Mouse (Mus musculus) hindbrain, embryonic 16.5 days (tissue): ENCODE results near the gene Akr1cl. TPM values are rescaled to one million over a fixed set of nuclear protein-coding genes. Genes with fewer than 3 reads are reported as not detected.
A peak's percentile ranks its signal among the peaks of the same experiment; 100 is the strongest.

Experiments used
- ATAC-seq: fragments of 200-750 bp; cut with Nextera tagmentation; 2 replicates; pipeline ENCODE4 v1.8.0; 2017; ENCODE audit warnings: moderate TSS enrichment, moderate library complexity
- H3K27ac ChIP-seq: fragments of 300-500 bp; sonication (generic); 2 replicates; pipeline ENCODE4 v1.5.1; 2014; ENCODE audit warnings: low read depth, mild to moderate bottlenecking, control low read depth, low read length, moderate library complexity
- H3K27me3 ChIP-seq: fragments of 300-500 bp; sonication (generic); replicated peaks from 2 replicates; pipeline ENCODE4 v1.6.1; 2014; ENCODE audit warnings: low read length; ENCODE audit not compliant: control insufficient read depth, insufficient read depth
- H3K36me3 ChIP-seq: fragments of 300-500 bp; sonication (generic); 2 replicates; pipeline ENCODE4 v1.6.1; 2014; ENCODE audit warnings: mild to moderate bottlenecking, low read length, moderate library complexity, mixed read lengths; ENCODE audit not compliant: control insufficient read depth, insufficient read depth
- H3K4me1 ChIP-seq: fragments of 300-500 bp; sonication (generic); 2 replicates; pipeline ENCODE4 v1.6.1; 2014; ENCODE audit warnings: low read depth, low read length; ENCODE audit not compliant: control insufficient read depth, insufficient read depth
- H3K4me2 ChIP-seq: fragments of 300-500 bp; sonication (generic); 2 replicates; pipeline ENCODE4 v1.6.1; 2014; ENCODE audit warnings: mild to moderate bottlenecking, low read length, control low read depth, moderate library complexity
- H3K4me3 ChIP-seq: fragments of 300-500 bp; sonication (generic); 2 replicates; pipeline ENCODE4 v1.5.1; 2014; ENCODE audit warnings: mild to moderate bottlenecking, low read length, control low read depth, moderate library complexity
- H3K9ac ChIP-seq: fragments of 300-500 bp; sonication (generic); 2 replicates; pipeline ENCODE4 v1.6.1; 2014; ENCODE audit warnings: low read depth, mild to moderate bottlenecking, control low read depth, low read length, moderate library complexity
- H3K9me3 ChIP-seq: fragments of 300-500 bp; sonication (generic); 2 replicates; pipeline ENCODE4 v1.6.1; 2014; ENCODE audit warnings: mild to moderate bottlenecking, low read length, moderate library complexity; ENCODE audit not compliant: control insufficient read depth
- WGBS: fragments of 180-500 bp; shearing (Covaris S2); extraction: QIAGEN DNeasy Blood & Tissue Kit; methylation state at CpG from one replicate; pipeline ENCODE4 v1.1.7; 2014; 5-methylcytosine and 5-hydroxymethylcytosine counted together
- polyA plus RNA-seq: library from polyadenylated mRNA; unstranded; fragments of >200 nt; fragmentation: Nextera tagmentation; extraction: Ambion mirVana; gene quantifications from 2 replicates; pipeline ENCODE4 v1.2.1, GENCODE M21; 2015

Akr1cl gene
- polyA plus RNA-seq, 1 experiment from 2014 or later: not detected

- no peak overlapping the region for H3K4me2 ChIP-seq
- WGBS: 58% methylated on average over 12 of the region's 12 CpGs
- no peak overlapping the region for H3K4me3 ChIP-seq
- H3K27ac ChIP-seq: no peak overlapping the region
- H3K9me3 ChIP-seq: no peaks in the 10 kb centered on the region
- 0 out of 2 replicates have a peak, but pooled peaks have one; percentile 50 for ATAC-seq
- H3K4me1 ChIP-seq: no peaks in the 10 kb centered on the region
- H3K36me3 ChIP-seq: no peaks in the 10 kb centered on the region
- no peak overlapping the region for H3K9ac ChIP-seq
- H3K27me3 ChIP-seq: no peaks in the 10 kb centered on the region
Observed at GRCm38 (mm10) chr1:65048781-65049180, 16.2 kb upstream of the Akr1cl start.

DNA sequence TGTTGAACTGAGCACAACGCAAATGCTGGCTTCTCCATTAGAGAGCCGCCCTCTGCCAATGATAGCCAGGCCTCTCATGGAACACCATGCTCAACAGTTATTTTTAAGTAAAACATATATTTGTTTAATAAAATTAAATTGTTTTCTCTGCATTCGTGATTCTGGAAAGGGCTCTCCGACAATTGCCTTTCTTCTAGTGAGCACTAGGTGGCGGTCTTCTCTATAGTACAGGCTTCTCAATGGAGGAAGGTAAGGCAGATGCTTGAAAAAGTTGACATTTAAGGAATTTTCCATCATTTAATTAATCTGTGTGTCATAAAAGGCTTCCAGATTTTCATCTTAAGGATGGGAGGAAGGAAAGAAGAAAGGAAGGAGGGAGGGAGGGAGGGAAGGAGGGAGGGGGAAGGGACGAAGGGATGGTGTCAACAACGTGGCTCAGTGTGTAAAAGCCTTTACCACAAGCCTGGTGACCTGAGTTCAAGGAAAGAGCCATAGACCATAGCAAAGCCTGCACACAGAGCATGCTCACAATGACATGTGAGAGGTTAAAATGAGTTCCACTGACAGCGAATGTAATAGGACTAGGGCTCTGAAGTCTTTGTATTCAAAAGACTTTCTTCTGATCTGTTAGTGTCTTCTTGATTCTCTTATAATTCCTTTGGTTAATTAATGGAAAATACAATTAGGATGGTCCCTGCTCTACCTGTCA lies 14.0 kb upstream of the Akr1cl start:
- no peaks in the 10 kb centered on the region for H3K27me3 ChIP-seq
- H3K4me3 ChIP-seq: no peak overlapping the region
- H3K9ac ChIP-seq: no peak overlapping the region; the same call in 1 of the 2 replicates
- no peaks in the 10 kb centered on the region for H3K36me3 ChIP-seq
- H3K4me2 ChIP-seq: peak overlapping the region; percentile 35
- no peaks in the 10 kb centered on the region for H3K4me1 ChIP-seq
- H3K9me3 ChIP-seq: no peaks in the 10 kb centered on the region
- ATAC-seq: no peak
- no peak overlapping the region for H3K27ac ChIP-seq
- WGBS: 41% methylated on average over 8 of the region's 8 CpGs

DNA sequence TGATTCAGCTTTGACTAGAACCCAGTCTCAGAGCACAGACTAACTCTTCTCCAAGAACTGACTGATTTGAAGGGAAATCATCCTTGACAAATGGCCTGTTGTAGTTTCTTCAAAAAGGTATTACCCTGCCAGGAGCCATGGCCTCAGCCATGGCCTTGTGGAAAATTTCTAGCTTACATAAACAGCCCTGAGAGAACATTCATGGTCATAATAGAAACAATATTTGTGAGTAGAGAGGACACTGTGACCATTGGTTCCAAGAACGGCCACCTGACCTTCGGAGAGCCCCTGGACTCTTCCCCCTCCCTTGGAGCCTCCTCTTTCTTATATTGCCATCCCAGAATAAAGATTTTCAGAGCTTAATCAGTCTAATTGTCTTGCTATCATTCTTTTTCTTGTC lies 10.9 kb upstream of the Akr1cl start:
- Histone ChIP-seq H3K9ac (no peak overlapping the region), H3K4me1 (no peaks in the 10 kb centered on the region), H3K4me3 (no peak overlapping the region), H3K4me2 (no peak overlapping the region), H3K36me3 (no peaks in the 10 kb centered on the region), H3K27me3 (no peaks in the 10 kb centered on the region), H3K27ac (no peak overlapping the region), H3K9me3 (no peaks in the 10 kb centered on the region)
- no peak for ATAC-seq
- 93% methylated on average over 2 of the region's 2 CpGs for WGBS

DNA sequence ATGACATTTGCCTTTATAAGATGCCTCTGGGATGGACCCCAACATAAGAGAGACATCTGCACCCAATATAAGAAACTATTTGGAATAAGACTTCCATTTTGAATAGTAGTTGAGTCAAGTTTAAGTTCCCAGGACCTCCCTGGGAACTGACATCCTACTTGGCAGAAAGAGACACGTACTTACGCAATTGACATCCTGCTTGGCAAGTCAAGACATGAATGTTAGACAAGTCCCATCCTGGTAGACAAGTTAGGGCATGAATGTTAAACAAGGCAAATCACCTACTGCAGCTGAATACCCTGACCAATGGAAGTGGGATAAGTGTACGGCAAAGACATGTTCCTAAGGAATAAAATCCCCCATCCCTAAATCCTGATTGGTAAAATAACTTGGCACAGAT lies 9.3 kb upstream of the Akr1cl start:
- Histone ChIP-seq H3K36me3 (no peaks in the 10 kb centered on the region), H3K9ac (no peak overlapping the region), H3K27ac (no peak overlapping the region), H3K4me1 (no peaks in the 10 kb centered on the region), H3K4me2 (no peak overlapping the region), H3K4me3 (no peak overlapping the region), H3K9me3 (no peaks in the 10 kb centered on the region), H3K27me3 (no peaks in the 10 kb centered on the region)
- ATAC-seq: no peak
- 96% methylated on average over 3 of the region's 3 CpGs for WGBS

- Histone ChIP-seq H3K4me3 (no peak overlapping the region), H3K36me3 (no peaks in the 10 kb centered on the region), H3K4me1 (no peaks in the 10 kb centered on the region), H3K27me3 (no peaks in the 10 kb centered on the region), H3K27ac (no peak overlapping the region), H3K4me2 (no peak overlapping the region), H3K9me3 (no peaks in the 10 kb centered on the region), H3K9ac (no peak overlapping the region)
- 74% methylated on average over 6 of the region's 6 CpGs for WGBS
- no peak for ATAC-seq
Observed at GRCm38 (mm10) chr1:65040806-65041205, 8.2 kb upstream of the Akr1cl start.

DNA sequence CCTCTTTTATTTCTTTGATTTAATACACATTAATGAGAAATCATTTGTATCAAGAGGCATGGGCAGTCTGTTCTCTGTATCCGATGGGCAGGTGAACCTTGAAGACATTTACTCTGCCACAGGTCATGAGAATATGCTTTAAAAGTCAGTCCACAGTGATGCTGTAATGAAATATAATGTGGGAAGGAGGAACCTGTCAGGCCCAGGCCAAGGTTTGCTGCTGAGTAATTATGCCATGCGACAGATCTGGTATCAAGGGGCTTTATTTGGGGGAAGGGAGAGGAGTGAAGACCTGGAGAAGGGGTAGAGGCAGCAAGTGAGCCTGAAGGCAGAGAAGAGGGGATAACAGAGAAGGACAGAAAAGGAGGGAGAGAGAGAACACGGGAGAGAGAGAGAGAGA lies 7.1 kb upstream of the Akr1cl start:
- Histone ChIP-seq H3K4me2 (no peak overlapping the region), H3K4me1 (no peaks in the 10 kb centered on the region), H3K4me3 (no peak overlapping the region), H3K36me3 (no peaks in the 10 kb centered on the region), H3K9ac (no peak overlapping the region), H3K9me3 (no peaks in the 10 kb centered on the region), H3K27ac (no peak overlapping the region), H3K27me3 (no peaks in the 10 kb centered on the region)
- no peak for ATAC-seq
- 87% methylated on average over 3 of the region's 3 CpGs for WGBS

DNA sequence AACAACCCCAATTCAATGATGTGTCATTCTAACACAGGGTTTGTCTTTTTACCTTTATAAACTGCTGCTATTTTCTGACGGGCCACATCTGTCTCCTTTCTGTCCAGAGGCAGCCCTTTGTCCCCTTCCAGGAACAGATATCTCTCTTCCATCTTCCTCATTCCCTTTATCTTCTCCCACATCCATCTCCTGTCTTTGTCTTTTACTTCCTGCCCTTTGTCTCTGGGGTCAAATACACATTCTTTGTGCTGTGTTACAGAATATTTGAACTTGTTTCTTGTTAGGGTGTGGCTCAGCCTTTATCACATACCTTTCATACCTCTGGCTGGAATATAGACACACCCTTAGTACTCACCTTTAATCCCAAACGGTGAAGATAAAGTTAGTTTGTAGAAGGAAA lies 5.0 kb upstream of the Akr1cl start:
- Histone ChIP-seq H3K27me3 (no peaks in the 10 kb centered on the region), H3K4me3 (no peak overlapping the region), H3K27ac (no peak overlapping the region), H3K9me3 (no peaks in the 10 kb centered on the region), H3K4me1 (no peaks in the 10 kb centered on the region), H3K36me3 (no peaks in the 10 kb centered on the region), H3K9ac (no peak overlapping the region), H3K4me2 (no peak overlapping the region)
- 79% methylated on average over 2 of the region's 2 CpGs for WGBS
- ATAC-seq: no peak

DNA sequence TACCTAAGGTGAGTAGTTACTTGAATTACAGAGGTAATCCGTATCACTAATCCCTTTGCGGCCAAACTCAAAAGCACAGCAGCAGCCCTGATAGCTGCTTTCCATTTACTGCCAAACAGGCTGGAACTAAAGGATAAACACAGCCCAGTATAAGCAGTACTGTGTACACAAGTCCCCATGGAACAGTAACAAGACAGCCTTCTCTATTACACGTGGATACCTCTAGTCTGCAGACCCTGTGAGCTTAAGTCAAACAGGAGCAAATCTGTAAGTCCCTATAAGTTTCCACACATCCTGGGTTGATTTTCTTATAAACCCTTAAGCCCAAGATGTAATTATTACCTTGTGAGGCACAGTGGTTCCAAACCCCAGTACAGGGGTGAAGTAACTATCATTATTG lies 3.0 kb upstream of the Akr1cl start:
- Histone ChIP-seq H3K9me3 (no peaks in the 10 kb centered on the region), H3K27ac (no peak overlapping the region), H3K36me3 (no peaks in the 10 kb centered on the region), H3K27me3 (no peaks in the 10 kb centered on the region), H3K4me3 (no peak overlapping the region), H3K4me1 (no peaks in the 10 kb centered on the region), H3K4me2 (no peak overlapping the region), H3K9ac (no peak overlapping the region)
- WGBS: 38% methylated on average over 3 of the region's 3 CpGs
- no peak for ATAC-seq

- no peak overlapping the region for H3K4me2 ChIP-seq
- no peaks in the 10 kb centered on the region for H3K36me3 ChIP-seq
- no peak for ATAC-seq
- H3K9me3 ChIP-seq: no peaks in the 10 kb centered on the region
- no peaks in the 10 kb centered on the region for H3K27me3 ChIP-seq
- no peak overlapping the region for H3K9ac ChIP-seq
- H3K4me1 ChIP-seq: no peaks in the 10 kb centered on the region
- 64% methylated on average over 9 of the region's 9 CpGs for WGBS
- H3K4me3 ChIP-seq: no peak overlapping the region
- no peak overlapping the region for H3K27ac ChIP-seq
Observed at GRCm38 (mm10) chr1:65028206-65028605, 4.4 kb downstream of the Akr1cl start.
